Mouse (Mus musculus) lung, embryonic 15.5 days (tissue): ENCODE measurements around the gene Thap8. TPM values are rescaled to one million over a fixed set of nuclear protein-coding genes. Genes with fewer than 3 reads are reported as not detected.
A peak's percentile ranks its signal among the peaks of the same experiment; 100 is the strongest.
"Not testable (repeated sequence)": the region's sequence is repeated elsewhere in the genome, so short reads cannot be mapped to it uniquely, and the experiment has no call there.

Source experiments
- ATAC-seq: fragments of 200-750 bp; cut with Nextera tagmentation; 2 replicates; pipeline ENCODE4 v1.8.0; 2017; ENCODE audit warnings: moderate number of reproducible peaks, borderline replicate concordance; ENCODE audit not compliant: low FRiP score, low TSS enrichment; ENCODE audit errors: extremely low read depth
- H3K27ac ChIP-seq: fragments of 300-500 bp; sonication (generic); 2 replicates; pipeline ENCODE4 v1.5.1; 2015; ENCODE audit warnings: moderate library complexity, mild to moderate bottlenecking, inconsistent platforms
- H3K27me3 ChIP-seq: fragments of 300-500 bp; sonication (generic); 2 replicates; pipeline ENCODE4 v1.6.1; 2015; ENCODE audit warnings: inconsistent platforms
- H3K36me3 ChIP-seq: fragments of 300-500 bp; sonication (generic); 2 replicates; pipeline ENCODE4 v1.6.1; 2015; ENCODE audit warnings: inconsistent platforms
- H3K4me1 ChIP-seq: fragments of 300-500 bp; sonication (generic); 2 replicates; pipeline ENCODE4 v1.6.1; 2015; ENCODE audit warnings: inconsistent platforms
- H3K4me2 ChIP-seq: fragments of 300-500 bp; sonication (generic); 2 replicates; pipeline ENCODE4 v1.6.1; 2015; ENCODE audit warnings: inconsistent platforms, mild to moderate bottlenecking, moderate library complexity
- H3K4me3 ChIP-seq: fragments of 300-500 bp; sonication (generic); 2 replicates; pipeline ENCODE4 v1.5.1; 2015; ENCODE audit warnings: mild to moderate bottlenecking, inconsistent platforms
- H3K9ac ChIP-seq: fragments of 300-500 bp; sonication (generic); 2 replicates; pipeline ENCODE4 v1.6.1; 2015; ENCODE audit warnings: inconsistent platforms
- H3K9me3 ChIP-seq: fragments of 300-500 bp; sonication (generic); 2 replicates; pipeline ENCODE4 v1.6.1; 2016; ENCODE audit warnings: inconsistent platforms
- WGBS: fragments of 180-500 bp; shearing (Covaris S2); methylation state at CpG from one replicate; pipeline ENCODE4 v1.1.7; 2015; 5-methylcytosine and 5-hydroxymethylcytosine counted together
- polyA plus RNA-seq: library from polyadenylated mRNA; unstranded; fragments of >200 nt; fragmentation: Nextera tagmentation; extraction: Ambion mirVana; gene quantifications from 2 replicates; pipeline ENCODE4 v1.2.1, GENCODE M21; 2015

The Thap8 gene
- 0.50 and 0.64 TPM in 2 replicates for polyA plus RNA-seq

GRCm38 (mm10) chr7:30279951-30280669 lies at the start of gene Thap8, which contains the start of gene Wdr62:
Thap8 (plus strand) TSS chr7:30280094.
Wdr62 (minus strand) TSS chr7:30280419.
- H3K36me3 ChIP-seq = no peaks in the 10 kb centered on the region
- peak; percentile 94 for ATAC-seq
- under 1% methylated on average over 49 of the region's 49 CpGs for WGBS
- peak within 1 kb of the TSS; percentile 86 for H3K4me2 ChIP-seq
- peak within 1 kb of the TSS; percentile 85 for H3K4me3 ChIP-seq
- no peaks in the 10 kb centered on the region for H3K27me3 ChIP-seq
- peak within 1 kb of the TSS; percentile 54 for H3K9ac ChIP-seq
- H3K9me3 ChIP-seq = no peaks in the 10 kb centered on the region
- peaks cover 15% of the 10 kb centered on the region for H3K4me1 ChIP-seq
- H3K27ac ChIP-seq = peak within 1 kb of the TSS; percentile 98

- no peaks in the 10 kb centered on the region for H3K9me3 ChIP-seq
These were observed 48.6 kb upstream of the Thap8 start for GRCm38 (mm10) chr7:30231328-30231668.

GRCm38 (mm10) chr7:30231669-30232454 lies 48.0 kb upstream of the Thap8 start, which contains the start of the genes Polr2i and Tbcb:
Polr2i (plus strand) TSS chr7:30231948.
Tbcb (minus strand) TSS chr7:30232272.
- under 1% methylated on average over 67 of the region's 67 CpGs for WGBS

More at GRCm38 (mm10) chr7:30231328-30231668, 48.6 kb upstream of the Thap8 start:
- WGBS = under 1% methylated on average over 16 of the region's 16 CpGs
- Histone ChIP-seq H3K36me3 (peaks cover 37% of the 10 kb centered on the region), H3K4me3 (peak overlapping the region; percentile 61), H3K4me2 (peak overlapping the region; percentile 77), H3K4me1 (peaks cover 17% of the 10 kb centered on the region), H3K27me3 (no peaks in the 10 kb centered on the region), H3K27ac (no peak overlapping the region; the same call in 1 of the 2 replicates), H3K9ac (peak overlapping the region; percentile 52)
- ATAC-seq = peak; percentile 17; the same call in 1 of the 2 replicates

GRCm38 (mm10) chr7:30232631-30233148 lies 47.2 kb upstream of the Thap8 start:
- Histone ChIP-seq H3K27ac (peak overlapping the region; percentile 93), H3K9ac (peak overlapping the region; percentile 54), H3K4me3 (peak overlapping the region; percentile 61), H3K27me3 (no peaks in the 10 kb centered on the region), H3K4me2 (peak overlapping the region; percentile 82), H3K9me3 (no peaks in the 10 kb centered on the region), H3K4me1 (peaks cover 17% of the 10 kb centered on the region), H3K36me3 (peaks cover 24% of the 10 kb centered on the region; the same call in 1 of the 2 replicates)
- WGBS = 3% methylated on average over 24 of the region's 24 CpGs
- ATAC-seq = no peak

More at GRCm38 (mm10) chr7:30231669-30232454, 48.0 kb upstream of the Thap8 start, which contains the start of the genes Polr2i and Tbcb:
- Histone ChIP-seq H3K4me2 (peak within 1 kb of the TSS; percentile 82), H3K4me3 (peak within 1 kb of the TSS; percentile 61), H3K4me1 (peaks cover 17% of the 10 kb centered on the region), H3K9me3 (no peaks in the 10 kb centered on the region), H3K27me3 (no peaks in the 10 kb centered on the region), H3K27ac (peak within 1 kb of the TSS; percentile 93), H3K9ac (peak within 1 kb of the TSS; percentile 54), H3K36me3 (peaks cover 32% of the 10 kb centered on the region)
- peak; percentile 96 for ATAC-seq

- Histone ChIP-seq H3K9me3 (no peaks in the 10 kb centered on the region), H3K4me3 (peak overlapping the region; percentile 61), H3K9ac (no peak overlapping the region), H3K27me3 (no peaks in the 10 kb centered on the region), H3K27ac (no peak overlapping the region), H3K4me2 (peak overlapping the region; percentile 82), H3K4me1 (peaks cover 17% of the 10 kb centered on the region), H3K36me3 (peaks cover 20% of the 10 kb centered on the region; the same call in 1 of the 2 replicates)
- WGBS = 82% methylated on average over 20 of the region's 20 CpGs
- no peak for ATAC-seq
These were observed 46.5 kb upstream of the Thap8 start for GRCm38 (mm10) chr7:30233387-30233786.

- Histone ChIP-seq H3K9me3 (no peaks in the 10 kb centered on the region), H3K4me1 (peaks cover 17% of the 10 kb centered on the region), H3K4me3 (no peak overlapping the region), H3K4me2 (no peak overlapping the region), H3K27me3 (no peaks in the 10 kb centered on the region), H3K27ac (no peak overlapping the region), H3K9ac (no peak overlapping the region), H3K36me3 (peaks cover 15% of the 10 kb centered on the region; the same call in 1 of the 2 replicates)
- WGBS = 81% methylated on average over 15 of the region's 15 CpGs
- no peak for ATAC-seq
These were observed 45.5 kb upstream of the Thap8 start for GRCm38 (mm10) chr7:30234276-30234858.

GRCm38 (mm10) chr7:30235091-30235490 lies 44.8 kb upstream of the Thap8 start:
- WGBS = 86% methylated on average over 8 of the region's 8 CpGs
- peaks cover 17% of the 10 kb centered on the region for H3K4me1 ChIP-seq

GRCm38 (mm10) chr7:30235625-30236024 lies 44.3 kb upstream of the Thap8 start, which contains the start of gene Ovol3:
Ovol3 (minus strand) TSS chr7:30235725.
- H3K9me3 ChIP-seq = no peaks in the 10 kb centered on the region
- WGBS = 85% methylated on average over 4 of the region's 4 CpGs
- peaks cover 14% of the 10 kb centered on the region for H3K4me1 ChIP-seq
- peaks cover 13% of the 10 kb centered on the region; the same call in 1 of the 2 replicates for H3K36me3 ChIP-seq
- no peaks in the 10 kb centered on the region for H3K27me3 ChIP-seq
- no peak within 1 kb of the TSS for H3K9ac ChIP-seq
- no peak within 1 kb of the TSS for H3K4me3 ChIP-seq
- H3K27ac ChIP-seq = no peak within 1 kb of the TSS
- no peak within 1 kb of the TSS for H3K4me2 ChIP-seq
- ATAC-seq = no peak

More at GRCm38 (mm10) chr7:30235091-30235490, 44.8 kb upstream of the Thap8 start:
- Histone ChIP-seq H3K27ac (no peak overlapping the region), H3K4me3 (no peak overlapping the region), H3K27me3 (no peaks in the 10 kb centered on the region), H3K4me2 (no peak overlapping the region), H3K9me3 (no peaks in the 10 kb centered on the region), H3K9ac (no peak overlapping the region), H3K36me3 (peaks cover 12% of the 10 kb centered on the region; the same call in 1 of the 2 replicates)
- ATAC-seq = no peak

GRCm38 (mm10) chr7:30237374-30237773 lies 42.5 kb upstream of the Thap8 start:
- not testable (repeated sequence) for H3K9ac ChIP-seq, H3K4me3 ChIP-seq, H3K9me3 ChIP-seq, H3K27ac ChIP-seq, ATAC-seq, H3K27me3 ChIP-seq, H3K4me2 ChIP-seq, H3K4me1 ChIP-seq
- H3K36me3 ChIP-seq = peaks cover 27% of the 10 kb centered on the region
- WGBS = 77% methylated on average over 3 of the region's 3 CpGs

GRCm38 (mm10) chr7:30251956-30252954 lies 27.6 kb upstream of the Thap8 start:
- Histone ChIP-seq H3K27ac (no peak overlapping the region), H3K4me3 (no peak overlapping the region), H3K4me1 (no peaks in the 10 kb centered on the region), H3K4me2 (no peak overlapping the region), H3K9ac (no peak overlapping the region), H3K9me3 (no peaks in the 10 kb centered on the region), H3K27me3 (no peaks in the 10 kb centered on the region), H3K36me3 (0 out of 2 replicates have a peak, but pooled peaks cover 6% of the 10 kb centered on the region)
- peak; percentile 39; the same call in 1 of the 2 replicates for ATAC-seq
- WGBS = 72% methylated on average over 12 of the region's 12 CpGs
